Mouse (Mus musculus) bone marrow macrophage, adult 2 months (primary cell): Measurements from ENCODE around the gene Anp32a.

ENCODE experiments used
- CTCF ChIP-seq: IDR thresholded peaks from 2 replicates; pipeline ENCODE4 v1.5.1; 2012; ENCODE audit warnings: low read depth, mild to moderate bottlenecking, low read length, moderate library complexity
- POLR2A ChIP-seq: IDR thresholded peaks from 2 replicates; pipeline ENCODE4 v1.6.1; 2012; ENCODE audit warnings: mild to moderate bottlenecking, low read depth, low read length, borderline replicate concordance

GRCm38 (mm10) chr9:62421911-62422310 lies 80.8 kb downstream of the Anp32a start:
- TF ChIP-seq POLR2A, result no peak
- TF ChIP-seq CTCF, result no peak
